Mouse (Mus musculus) heart, embryonic 13.5 days (tissue): ENCODE measurements around the gene Hdac9. TPM values are rescaled to one million over a fixed set of nuclear protein-coding genes. Genes with fewer than 3 reads are reported as not detected.

Experiments used
- ATAC-seq: fragments of 200-750 bp; cut with Nextera tagmentation; 2 replicates; pipeline ENCODE4 v1.8.0; 2017; ENCODE audit warnings: moderate TSS enrichment; ENCODE audit not compliant: insufficient number of reproducible peaks, low FRiP score, low TSS enrichment; ENCODE audit errors: extremely low read depth
- H3K27ac ChIP-seq: fragments of 300-500 bp; sonication (generic); replicated peaks from 2 replicates; pipeline ENCODE4 v1.5.1; 2015; ENCODE audit warnings: moderate library complexity, mild to moderate bottlenecking, inconsistent platforms
- H3K27me3 ChIP-seq: fragments of 300-500 bp; sonication (generic); replicated peaks from 2 replicates; pipeline ENCODE4 v1.6.1; 2015; ENCODE audit warnings: mild to moderate bottlenecking, inconsistent platforms
- H3K36me3 ChIP-seq: fragments of 300-500 bp; sonication (generic); 2 replicates; pipeline ENCODE4 v1.6.1; 2015; ENCODE audit warnings: mild to moderate bottlenecking, inconsistent platforms
- H3K4me1 ChIP-seq: fragments of 300-500 bp; sonication (generic); 2 replicates; pipeline ENCODE4 v1.6.1; 2015; ENCODE audit warnings: inconsistent platforms
- H3K4me2 ChIP-seq: fragments of 300-500 bp; sonication (generic); 2 replicates; pipeline ENCODE4 v1.6.1; 2015; ENCODE audit warnings: inconsistent platforms, mild to moderate bottlenecking, moderate library complexity
- H3K4me3 ChIP-seq: fragments of 300-500 bp; sonication (generic); 2 replicates; pipeline ENCODE4 v1.5.1; 2015; ENCODE audit warnings: moderate library complexity, mild to moderate bottlenecking, inconsistent platforms
- H3K9ac ChIP-seq: fragments of 300-500 bp; sonication (generic); 2 replicates; pipeline ENCODE4 v1.6.1; 2015; ENCODE audit warnings: inconsistent platforms, mild to moderate bottlenecking, moderate library complexity
- H3K9me3 ChIP-seq: fragments of 300-500 bp; sonication (generic); 2 replicates; pipeline ENCODE4 v1.6.1; 2016; ENCODE audit warnings: inconsistent platforms
- WGBS: fragments of 180-500 bp; shearing (Covaris S2); methylation state at CpG from one replicate; pipeline ENCODE4 v1.1.7; 2015; ENCODE audit warnings: mixed read lengths; 5-methylcytosine and 5-hydroxymethylcytosine counted together
- polyA plus RNA-seq: library from polyadenylated mRNA; unstranded; fragments of >200 nt; fragmentation: Nextera tagmentation; extraction: Ambion mirVana; gene quantifications from 2 replicates; pipeline ENCODE4 v1.2.1, GENCODE M21; 2015

Hdac9 gene
- polyA plus RNA-seq, 1 experiment from 2014 or later = 25.3 TPM

GRCm38 (mm10) chr12:34425468-34425867, 491.4 kb downstream of the Hdac9 start:
- 84% methylated on average over 2 of the region's 2 CpGs for WGBS
- H3K4me1 ChIP-seq = no peaks in the 10 kb centered on the region
- H3K27ac ChIP-seq = no peak overlapping the region
- H3K27me3 ChIP-seq = no peaks in the 10 kb centered on the region
- H3K9me3 ChIP-seq = no peaks in the 10 kb centered on the region
- no peak overlapping the region for H3K9ac ChIP-seq
- no peak overlapping the region for H3K4me3 ChIP-seq
- no peak overlapping the region for H3K4me2 ChIP-seq
- ATAC-seq = no peak
- H3K36me3 ChIP-seq = peaks cover 32% of the 10 kb centered on the region

GRCm38 (mm10) chr12:34408139-34408538, 508.8 kb downstream of the Hdac9 start:
- no peaks in the 10 kb centered on the region for H3K27me3 ChIP-seq
- ATAC-seq = no peak
- H3K9ac ChIP-seq = no peak overlapping the region
- H3K4me3 ChIP-seq = no peak overlapping the region
- H3K27ac ChIP-seq = no peak overlapping the region
- H3K36me3 ChIP-seq = peaks cover 38% of the 10 kb centered on the region
- H3K4me2 ChIP-seq = no peak overlapping the region
- WGBS = 62% methylated on average over 3 of the region's 3 CpGs
- H3K4me1 ChIP-seq = no peaks in the 10 kb centered on the region
- H3K9me3 ChIP-seq = no peaks in the 10 kb centered on the region

GRCm38 (mm10) chr12:34407143-34407542, 509.8 kb downstream of the Hdac9 start:
- H3K27ac ChIP-seq = no peak overlapping the region
- H3K9ac ChIP-seq = no peak overlapping the region
- no peak overlapping the region for H3K4me3 ChIP-seq
- H3K36me3 ChIP-seq = peaks cover 45% of the 10 kb centered on the region
- H3K27me3 ChIP-seq = no peaks in the 10 kb centered on the region
- no peak for ATAC-seq
- H3K4me2 ChIP-seq = no peak overlapping the region
- no peaks in the 10 kb centered on the region for H3K4me1 ChIP-seq
- WGBS = 79% methylated on average over 3 of the region's 3 CpGs
- H3K9me3 ChIP-seq = no peaks in the 10 kb centered on the region

- Histone ChIP-seq H3K9ac (no peak overlapping the region), H3K27me3 (no peaks in the 10 kb centered on the region), H3K4me1 (no peaks in the 10 kb centered on the region), H3K27ac (no peak overlapping the region), H3K9me3 (no peaks in the 10 kb centered on the region), H3K36me3 (peaks cover 55% of the 10 kb centered on the region), H3K4me2 (no peak overlapping the region), H3K4me3 (no peak overlapping the region)
- WGBS = 85% methylated on average over 7 of the region's 7 CpGs
- no peak for ATAC-seq
These were observed 514.8 kb downstream of the Hdac9 start for GRCm38 (mm10) chr12:34402065-34402464.

GRCm38 (mm10) chr12:34398611-34399010, 518.3 kb downstream of the Hdac9 start:
- Histone ChIP-seq H3K27ac (no peak overlapping the region), H3K4me1 (0 out of 2 replicates have a peak, but pooled peaks cover 4% of the 10 kb centered on the region), H3K36me3 (peaks cover 50% of the 10 kb centered on the region), H3K27me3 (no peaks in the 10 kb centered on the region; the same call in 1 of the 2 replicates), H3K9me3 (no peaks in the 10 kb centered on the region), H3K9ac (no peak overlapping the region), H3K4me3 (no peak overlapping the region), H3K4me2 (no peak overlapping the region)
- ATAC-seq = no peak
- 86% methylated on average over 10 of the region's 10 CpGs for WGBS

GRCm38 (mm10) chr12:34394342-34394741, 522.6 kb downstream of the Hdac9 start:
- no peak overlapping the region for H3K4me3 ChIP-seq
- H3K9me3 ChIP-seq = no peaks in the 10 kb centered on the region
- no peak overlapping the region for H3K27ac ChIP-seq
- H3K4me2 ChIP-seq = no peak overlapping the region
- peaks cover 44% of the 10 kb centered on the region for H3K36me3 ChIP-seq
- 0 out of 2 replicates have a peak, but pooled peaks cover 4% of the 10 kb centered on the region for H3K4me1 ChIP-seq
- no peaks in the 10 kb centered on the region; the same call in 1 of the 2 replicates for H3K27me3 ChIP-seq
- ATAC-seq = no peak
- H3K9ac ChIP-seq = no peak overlapping the region
- 56% methylated on average over 3 of the region's 3 CpGs for whole genome bisulfite sequencing

GRCm38 (mm10) chr12:34379681-34380080, 537.2 kb downstream of the Hdac9 start:
- H3K27ac ChIP-seq = no peak overlapping the region
- no peak overlapping the region for H3K9ac ChIP-seq
- WGBS = 80% methylated on average over 1 of the region's 1 CpGs

GRCm38 (mm10) chr12:34378637-34379036, 538.3 kb downstream of the Hdac9 start:
- Histone ChIP-seq H3K27ac (no peak overlapping the region), H3K36me3 (peaks cover 8% of the 10 kb centered on the region; the same call in 1 of the 2 replicates), H3K4me3 (no peak overlapping the region), H3K9me3 (no peaks in the 10 kb centered on the region), H3K9ac (no peak overlapping the region), H3K4me2 (no peak overlapping the region), H3K4me1 (no peaks in the 10 kb centered on the region), H3K27me3 (no peaks in the 10 kb centered on the region)
- 78% methylated on average over 4 of the region's 4 CpGs for WGBS
- ATAC-seq = no peak

More at GRCm38 (mm10) chr12:34379681-34380080, 537.2 kb downstream of the Hdac9 start:
- no peak for ATAC-seq
- no peaks in the 10 kb centered on the region for H3K27me3 ChIP-seq
- H3K4me1 ChIP-seq = no peaks in the 10 kb centered on the region
- no peak overlapping the region for H3K4me3 ChIP-seq
- H3K9me3 ChIP-seq = no peaks in the 10 kb centered on the region
- peaks cover 6% of the 10 kb centered on the region; the same call in 1 of the 2 replicates for H3K36me3 ChIP-seq
- no peak overlapping the region for H3K4me2 ChIP-seq

- H3K4me1 ChIP-seq = no peaks in the 10 kb centered on the region
- WGBS = 34% methylated on average over 6 of the region's 6 CpGs
- no peak overlapping the region for H3K27ac ChIP-seq
- H3K9me3 ChIP-seq = no peaks in the 10 kb centered on the region
- H3K4me2 ChIP-seq = no peak overlapping the region
- H3K36me3 ChIP-seq = no peaks in the 10 kb centered on the region
- H3K9ac ChIP-seq = no peak overlapping the region
- H3K4me3 ChIP-seq = no peak overlapping the region
- no peak for ATAC-seq
- H3K27me3 ChIP-seq = no peaks in the 10 kb centered on the region
These were observed 565.0 kb downstream of the Hdac9 start for GRCm38 (mm10) chr12:34351906-34352305.

- no peaks in the 10 kb centered on the region for H3K27me3 ChIP-seq
- no peak for ATAC-seq
- H3K4me3 ChIP-seq = no peak overlapping the region
- H3K9me3 ChIP-seq = no peaks in the 10 kb centered on the region
- 80% methylated on average over 2 of the region's 2 CpGs for WGBS
- H3K9ac ChIP-seq = no peak overlapping the region
- no peak overlapping the region for H3K27ac ChIP-seq
- no peak overlapping the region for H3K4me2 ChIP-seq
- H3K4me1 ChIP-seq = peaks cover 4% of the 10 kb centered on the region; the same call in 1 of the 2 replicates
- H3K36me3 ChIP-seq = no peaks in the 10 kb centered on the region
These were observed 569.4 kb downstream of the Hdac9 start for GRCm38 (mm10) chr12:34347529-34347928.

- 60% methylated on average over 2 of the region's 2 CpGs for WGBS
- Histone ChIP-seq H3K9ac (no peak overlapping the region), H3K4me1 (peaks cover 4% of the 10 kb centered on the region; the same call in 1 of the 2 replicates), H3K4me2 (no peak overlapping the region), H3K4me3 (no peak overlapping the region), H3K27me3 (no peaks in the 10 kb centered on the region), H3K36me3 (no peaks in the 10 kb centered on the region), H3K9me3 (no peaks in the 10 kb centered on the region), H3K27ac (no peak overlapping the region)
- ATAC-seq = no peak
These were observed 574.1 kb downstream of the Hdac9 start for GRCm38 (mm10) chr12:34342761-34343160.

- Histone ChIP-seq H3K36me3 (no peaks in the 10 kb centered on the region), H3K4me3 (no peak overlapping the region), H3K4me1 (peaks cover 16% of the 10 kb centered on the region; the same call in 1 of the 2 replicates), H3K9ac (no peak overlapping the region), H3K27ac (no peak overlapping the region), H3K27me3 (no peaks in the 10 kb centered on the region), H3K9me3 (no peaks in the 10 kb centered on the region), H3K4me2 (no peak overlapping the region)
- no peak for ATAC-seq
- 72% methylated on average over 4 of the region's 4 CpGs for WGBS
These were observed 578.0 kb downstream of the Hdac9 start for GRCm38 (mm10) chr12:34338886-34339285.
